ENCODE assay signal across 8 mouse cellular contexts in the genomic region with DNA sequence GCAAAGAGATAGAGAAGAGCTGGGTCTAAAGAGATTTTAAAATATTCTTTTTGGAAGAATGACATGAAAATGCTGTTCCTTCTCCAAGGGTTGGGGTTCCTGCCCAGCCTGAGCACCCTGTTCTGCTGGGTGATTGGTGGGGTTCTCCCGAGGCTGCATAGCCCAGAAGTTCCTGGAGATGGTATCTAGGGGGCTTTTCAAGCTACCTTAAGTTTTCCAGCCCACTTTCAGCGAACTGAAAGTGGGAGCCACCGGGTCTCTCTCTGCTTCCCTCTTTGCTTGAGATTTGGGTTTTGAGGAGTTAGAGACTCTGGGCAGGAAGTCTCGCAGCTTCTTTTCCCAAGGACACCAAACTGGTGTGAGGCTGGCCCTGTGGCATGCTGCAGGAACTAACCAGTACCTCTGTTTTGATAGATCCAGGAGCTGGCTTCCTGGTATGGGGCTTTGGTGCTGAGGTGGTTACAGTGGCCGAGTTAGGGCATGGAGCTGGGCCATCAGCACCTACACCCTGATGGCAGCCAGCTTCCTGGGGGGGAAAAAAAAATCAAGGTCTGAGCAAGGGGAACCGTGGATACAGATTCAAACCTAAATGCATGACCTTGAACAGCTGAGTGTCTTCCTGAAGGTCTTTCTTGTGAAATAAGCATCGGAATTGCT. TPM values are rescaled to one million over a fixed set of nuclear protein-coding genes. Genes with fewer than 3 reads are reported as not detected.
DNase-seq lines count a peak whose midpoint lies in the region; ATAC-seq and TF ChIP-seq lines count a peak whose summit lies in the region.

No protein-coding gene starts in this region.

- peaks cover 48% of the 10 kb centered on the region for H3K4me1 ChIP-seq in hindbrain, embryonic 14.5 days (replicated peaks; ENCODE audit: control insufficient read depth, insufficient read depth, low read length)
- H3K4me1 ChIP-seq in liver, postnatal 0 days (ENCODE audit: insufficient read depth): peaks cover 45% of the 10 kb centered on the region

- no peak for ATAC-seq in hindbrain, embryonic 14.5 days (ENCODE audit: low FRiP score)
- no peak for ATAC-seq in liver, postnatal 0 days

- H3K9ac ChIP-seq in hindbrain, embryonic 14.5 days: peak overlapping the region; percentile 51
- H3K9ac ChIP-seq in liver, postnatal 0 days (replicated peaks): peak overlapping the region; percentile 57

- H3K4me3 ChIP-seq in gastrocnemius, adult 2 months: peak overlapping the region; percentile 79
- peak overlapping the region; percentile 69 for H3K4me3 ChIP-seq in hindbrain, embryonic 14.5 days (replicated peaks; ENCODE audit: low read length)
- peak overlapping the region; percentile 89 for H3K4me3 ChIP-seq in liver, postnatal 0 days (ENCODE audit: low read depth, low read length)

- no peak for TF ChIP-seq CTCF in gastrocnemius, adult 2 months (IDR thresholded peaks at IDR 0.05)
- TF ChIP-seq CTCF in liver, postnatal 0 days (IDR thresholded peaks at IDR 0.05; ENCODE audit: low read depth): no peak

- DNase-seq in gastrocnemius, adult 2 months: peak; percentile 38
- DNase-seq in gastrocnemius, postnatal 10 days: no peak
- peak; percentile 1 for DNase-seq in ZHBTc4 (ENCODE audit: low read depth, low spot score)
- DNase-seq in hindbrain, embryonic 14.5 days (ENCODE audit: low spot score): no peak
- no peak for DNase-seq in liver, postnatal 0 days
- no peak for DNase-seq in right cerebral cortex, postnatal 4 days
- no peak for DNase-seq in testis, postnatal 14 days (ENCODE audit: low spot score)
- DNase-seq in urinary bladder, postnatal 10 days (ENCODE audit: low spot score): no peak

- peak overlapping the region; percentile 94 for H3K27ac ChIP-seq in gastrocnemius, adult 2 months
- no peak overlapping the region for H3K27ac ChIP-seq in hindbrain, embryonic 14.5 days
- H3K27ac ChIP-seq in liver, postnatal 0 days (ENCODE audit: low read depth): peak overlapping the region; percentile 26; the same call in 1 of the 2 replicates

- H3K4me2 ChIP-seq in hindbrain, embryonic 14.5 days (replicated peaks): peak overlapping the region; percentile 74
- peak overlapping the region; percentile 93 for H3K4me2 ChIP-seq in liver, postnatal 0 days (ENCODE audit: low read depth, low read length)

- no peaks in the 10 kb centered on the region for H3K27me3 ChIP-seq in hindbrain, embryonic 14.5 days (ENCODE audit: control insufficient read depth, insufficient read depth, low read length)
- no peaks in the 10 kb centered on the region for H3K27me3 ChIP-seq in liver, postnatal 0 days (ENCODE audit: insufficient read depth, low read length)

- no peaks in the 10 kb centered on the region for H3K36me3 ChIP-seq in hindbrain, embryonic 14.5 days (replicated peaks; ENCODE audit: control insufficient read depth, insufficient read depth)
- peaks cover 8% of the 10 kb centered on the region; the same call in 1 of the 2 replicates for H3K36me3 ChIP-seq in liver, postnatal 0 days (replicated peaks; ENCODE audit: insufficient read depth, low read length)

- no peaks in the 10 kb centered on the region for H3K9me3 ChIP-seq in hindbrain, embryonic 14.5 days (ENCODE audit: control insufficient read depth, low read length)
- H3K9me3 ChIP-seq in liver, postnatal 0 days (ENCODE audit: low read length): no peaks in the 10 kb centered on the region

- intact Hi-C loops in gastrocnemius, adult 2 months (cut with DNase I): loop anchor here (2.0 kb wide), 1 partner anchor 31 kb away; no protein-coding TSS in a partner anchor

- no peak for TF ChIP-seq EP300 in liver, postnatal 0 days (IDR thresholded peaks at IDR 0.05; ENCODE audit: low read depth)

- WGBS in hindbrain, embryonic 14.5 days: 82% methylated on average over 7 of the region's 7 CpGs
- WGBS in liver, postnatal 0 days (ENCODE audit: insufficient replicate concordance): 32% methylated on average over 7 of the region's 7 CpGs

RNA-seq across cellular contexts. Expression of a gene that starts 2.2 kb away (rescaled TPM):
- 10 to 100 TPM in 1 of 2 experiments, 1 to 10 TPM in 1; 8.1 to 11.7 TPM for total RNA-seq in gastrocnemius, adult 2 months (2021)
- 10 to 100 TPM; 17.0 to 22.7 TPM for total RNA-seq in gastrocnemius, postnatal 10 days (2021)
- polyA plus RNA-seq in hindbrain, embryonic 14.5 days (2014; fragmentation: Nextera tagmentation; extraction: Ambion mirVana): 8.5 and 9.0 TPM in 2 replicates
- 1.8 TPM in 2 replicates for polyA plus RNA-seq in liver, postnatal 0 days (2015; fragmentation: Nextera tagmentation; extraction: Ambion mirVana)

RNA-seq across cellular contexts. Expression of a gene that starts 18.5 kb away (rescaled TPM):
- total RNA-seq in gastrocnemius, adult 2 months (2021): 10 to 100 TPM; 86.7 to 93.4 TPM
- 10 to 100 TPM; 48.9 to 49.0 TPM for total RNA-seq in gastrocnemius, postnatal 10 days (2021)
- polyA plus RNA-seq in hindbrain, embryonic 14.5 days (2014; fragmentation: Nextera tagmentation; extraction: Ambion mirVana): 25.6 and 27.0 TPM in 2 replicates
- 5.3 and 5.5 TPM in 2 replicates for polyA plus RNA-seq in liver, postnatal 0 days (2015; fragmentation: Nextera tagmentation; extraction: Ambion mirVana)

Comparison
In these comparisons a context has a peak if more than half of its experiments do, and no peak if none do; other contexts are left out.
1. DNase-seq: peak in gastrocnemius, adult 2 months (single experiment) and ZHBTc4 (single experiment); none in gastrocnemius, postnatal 10 days (single experiment), hindbrain, embryonic 14.5 days (single experiment), liver, postnatal 0 days (single experiment), right cerebral cortex, postnatal 4 days (single experiment), testis, postnatal 14 days (single experiment) and urinary bladder, postnatal 10 days (single experiment).
2. Peak in every context shown above with its lines, with median percentiles within 50 percentile points of each other: H3K4me3 ChIP-seq.